Comparison of ENCODE assay signal across 8 mouse cellular contexts in genomic region chr16:91936340-91937030, GRCm38 (mm10).
DNase-seq lines count a peak whose midpoint lies in the region; ATAC-seq and TF ChIP-seq lines count a peak whose summit lies in the region.

No protein-coding gene starts in this region.

- 53% methylated on average over 10 of the region's 10 CpGs for WGBS in forebrain, embryonic 10.5 days

- H3K4me1 ChIP-seq in G1E (ENCODE audit: insufficient read depth, low read depth, low read length) = peaks cover 25% of the 10 kb centered on the region
- no peaks in the 10 kb centered on the region for H3K4me1 ChIP-seq in forebrain, embryonic 10.5 days

- H3K27ac ChIP-seq in forebrain, embryonic 10.5 days = peak overlapping the region; percentile 68

- H3K9me3 ChIP-seq in G1E (replicated peaks) = no peaks in the 10 kb centered on the region
- H3K9me3 ChIP-seq in forebrain, embryonic 10.5 days = no peaks in the 10 kb centered on the region

- ATAC-seq in G1E (ENCODE audit: extremely low read depth, insufficient number of reproducible peaks, low FRiP score, poor library complexity, severe bottlenecking) = no peak

- peak; percentile 56 for DNase-seq in G1E (ENCODE audit: low spot score)
- peak; percentile 58 for DNase-seq in brain, embryonic 18.5 days (ENCODE audit: low read depth, low spot score)
- peak; percentile 86 for DNase-seq in forebrain, embryonic 10.5 days (ENCODE audit: extremely low spot score, low spot score)
- DNase-seq in heart, postnatal 36 days = peak; percentile 84 to 93
- DNase-seq in layer of hippocampus, adult 8-10 months (ENCODE audit: low spot score in 2 of 2) = peak; percentile 68 to 88
- DNase-seq in lung, postnatal 36 days = peak; percentile 94
- DNase-seq in right cerebral cortex, postnatal 14 days = peak; percentile 92
- peak; percentile 84 for DNase-seq in urinary bladder, postnatal 25 days (ENCODE audit: low spot score)

- TF ChIP-seq CTCF in G1E (IDR thresholded peaks at IDR 0.05; ENCODE audit: low read depth, low read length) = peak; percentile 85

- peaks cover 31% of the 10 kb centered on the region for H3K27me3 ChIP-seq in G1E (ENCODE audit: insufficient read depth, low read length)
- no peaks in the 10 kb centered on the region for H3K27me3 ChIP-seq in forebrain, embryonic 10.5 days (ENCODE audit: poor library complexity, severe bottlenecking)

- intact Hi-C loops in heart, postnatal 36 days (cut with DNase I) = loop anchor here (1.0 to 5.0 kb wide), 4 partner anchors 166 to 521 kb away; no protein-coding TSS in a partner anchor

- no peak overlapping the region for H3K4me3 ChIP-seq in G1E (ENCODE audit: low read depth, low read length)
- no peak overlapping the region for H3K4me3 ChIP-seq in forebrain, embryonic 10.5 days

- H3K36me3 ChIP-seq in G1E (replicated peaks) = no peaks in the 10 kb centered on the region
- H3K36me3 ChIP-seq in forebrain, embryonic 10.5 days (replicated peaks) = no peaks in the 10 kb centered on the region
